Mouse (Mus musculus) lung, embryonic 15.5 days (tissue): ENCODE measurements around the gene Wdr38. TPM values are rescaled to one million over a fixed set of nuclear protein-coding genes. Genes with fewer than 3 reads are reported as not detected.

Experiments
- ATAC-seq: fragments of 200-750 bp; cut with Nextera tagmentation; 2 replicates; pipeline ENCODE4 v1.8.0; 2017; ENCODE audit warnings: moderate number of reproducible peaks, borderline replicate concordance; ENCODE audit not compliant: low FRiP score, low TSS enrichment; ENCODE audit errors: extremely low read depth
- H3K27ac ChIP-seq: fragments of 300-500 bp; sonication (generic); 2 replicates; pipeline ENCODE4 v1.5.1; 2015; ENCODE audit warnings: moderate library complexity, mild to moderate bottlenecking, inconsistent platforms
- H3K27me3 ChIP-seq: fragments of 300-500 bp; sonication (generic); 2 replicates; pipeline ENCODE4 v1.6.1; 2015; ENCODE audit warnings: inconsistent platforms
- H3K36me3 ChIP-seq: fragments of 300-500 bp; sonication (generic); 2 replicates; pipeline ENCODE4 v1.6.1; 2015; ENCODE audit warnings: inconsistent platforms
- H3K4me1 ChIP-seq: fragments of 300-500 bp; sonication (generic); 2 replicates; pipeline ENCODE4 v1.6.1; 2015; ENCODE audit warnings: inconsistent platforms
- H3K4me2 ChIP-seq: fragments of 300-500 bp; sonication (generic); 2 replicates; pipeline ENCODE4 v1.6.1; 2015; ENCODE audit warnings: inconsistent platforms, mild to moderate bottlenecking, moderate library complexity
- H3K4me3 ChIP-seq: fragments of 300-500 bp; sonication (generic); 2 replicates; pipeline ENCODE4 v1.5.1; 2015; ENCODE audit warnings: mild to moderate bottlenecking, inconsistent platforms
- H3K9ac ChIP-seq: fragments of 300-500 bp; sonication (generic); 2 replicates; pipeline ENCODE4 v1.6.1; 2015; ENCODE audit warnings: inconsistent platforms
- H3K9me3 ChIP-seq: fragments of 300-500 bp; sonication (generic); 2 replicates; pipeline ENCODE4 v1.6.1; 2016; ENCODE audit warnings: inconsistent platforms
- WGBS: fragments of 180-500 bp; shearing (Covaris S2); methylation state at CpG from one replicate; pipeline ENCODE4 v1.1.7; 2015; 5-methylcytosine and 5-hydroxymethylcytosine counted together
- polyA plus RNA-seq: library from polyadenylated mRNA; unstranded; fragments of >200 nt; fragmentation: Nextera tagmentation; extraction: Ambion mirVana; gene quantifications from 2 replicates; pipeline ENCODE4 v1.2.1, GENCODE M21; 2015

Gene Wdr38
- polyA plus RNA-seq, 1 experiment from 2014 or later: 2.1 TPM

DNA sequence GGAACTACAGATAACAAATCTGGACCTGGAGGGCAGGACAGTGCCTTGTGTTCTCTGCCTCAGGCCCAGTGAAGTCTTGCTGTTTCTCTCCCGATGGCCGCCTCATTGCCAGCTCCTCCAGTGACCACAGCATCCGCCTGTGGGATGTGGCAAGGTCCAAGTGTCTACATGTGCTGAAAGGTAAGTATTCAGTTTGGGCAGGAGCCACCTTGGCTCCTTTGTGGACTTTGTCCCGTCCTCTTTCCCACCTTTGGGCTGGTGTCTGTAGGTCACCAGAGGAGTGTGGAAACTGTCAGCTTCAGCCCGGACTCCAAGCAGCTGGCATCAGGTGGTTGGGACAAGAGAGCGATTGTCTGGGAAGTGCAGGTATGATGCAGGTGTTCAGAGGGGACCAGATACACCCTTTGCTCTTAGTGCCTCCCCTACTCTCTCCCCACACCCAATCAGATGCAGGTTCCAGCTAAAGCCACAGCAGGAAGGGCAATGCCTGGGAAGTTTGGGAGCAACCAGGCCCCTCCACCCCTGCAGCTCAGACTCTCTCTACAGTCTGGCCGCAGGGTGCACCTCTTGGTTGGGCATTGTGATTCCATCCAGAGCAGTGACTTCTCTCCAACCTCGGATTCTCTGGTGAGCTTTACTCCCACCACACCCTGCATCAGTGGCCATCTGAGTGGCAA, 2.8 kb downstream of the Wdr38 start:
- ATAC-seq: no peak
- Histone ChIP-seq H3K4me3 (no peak overlapping the region), H3K27ac (no peak overlapping the region), H3K4me2 (no peak overlapping the region), H3K9ac (no peak overlapping the region), H3K27me3 (no peaks in the 10 kb centered on the region), H3K9me3 (no peaks in the 10 kb centered on the region), H3K36me3 (peaks cover 40% of the 10 kb centered on the region), H3K4me1 (peaks cover 30% of the 10 kb centered on the region)
- WGBS: 56% methylated on average over 8 of the region's 8 CpGs

DNA sequence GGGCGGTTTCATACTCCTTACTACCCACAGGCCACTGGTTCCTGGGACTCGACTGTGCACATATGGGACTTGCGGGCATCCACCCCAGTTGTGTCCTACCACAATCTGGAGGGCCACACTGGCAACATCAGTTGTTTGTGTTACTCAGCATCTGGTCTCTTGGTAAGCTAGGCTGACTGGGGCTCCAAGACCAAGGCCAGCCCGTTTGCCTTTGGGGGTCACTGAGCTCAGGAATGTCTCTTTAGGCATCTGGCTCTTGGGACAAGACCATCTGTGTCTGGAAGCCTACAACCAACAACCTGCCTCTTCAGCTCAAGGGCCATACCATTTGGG, 3.3 kb downstream of the Wdr38 start:
- no peak overlapping the region for H3K4me2 ChIP-seq
- H3K27me3 ChIP-seq: no peaks in the 10 kb centered on the region
- peaks cover 30% of the 10 kb centered on the region for H3K4me1 ChIP-seq
- H3K9ac ChIP-seq: no peak overlapping the region
- no peak overlapping the region for H3K4me3 ChIP-seq
- no peak for ATAC-seq
- H3K36me3 ChIP-seq: peaks cover 40% of the 10 kb centered on the region
- H3K9me3 ChIP-seq: no peaks in the 10 kb centered on the region
- 77% methylated on average over 4 of the region's 4 CpGs for WGBS
- H3K27ac ChIP-seq: no peak overlapping the region

DNA sequence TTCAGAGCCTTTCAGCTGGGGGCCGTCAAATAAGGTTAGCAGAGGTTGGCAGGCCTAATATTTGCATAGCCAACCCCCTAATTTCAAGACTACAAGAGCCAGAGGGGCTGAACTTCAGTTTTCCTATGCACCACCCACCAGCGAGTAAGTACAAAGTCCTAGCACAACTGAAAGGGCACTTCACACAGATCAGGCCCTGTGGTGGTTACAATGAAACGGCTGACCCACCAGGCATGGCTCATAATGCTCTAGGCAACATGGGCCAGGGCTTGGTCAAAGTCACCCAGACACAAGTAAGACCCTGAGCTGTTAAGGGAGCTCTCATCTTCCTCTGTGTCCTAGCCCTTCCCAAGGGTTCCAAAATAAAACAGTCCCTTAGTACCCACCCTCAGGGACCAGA, 4.6 kb downstream of the Wdr38 start:
- ATAC-seq: no peak
- H3K4me1 ChIP-seq: peaks cover 42% of the 10 kb centered on the region
- H3K4me2 ChIP-seq: no peak overlapping the region
- H3K9ac ChIP-seq: no peak overlapping the region
- WGBS: 69% methylated on average over 3 of the region's 3 CpGs
- H3K36me3 ChIP-seq: peaks cover 40% of the 10 kb centered on the region
- H3K4me3 ChIP-seq: no peak overlapping the region
- H3K27me3 ChIP-seq: no peaks in the 10 kb centered on the region
- no peaks in the 10 kb centered on the region for H3K9me3 ChIP-seq
- H3K27ac ChIP-seq: no peak overlapping the region

DNA sequence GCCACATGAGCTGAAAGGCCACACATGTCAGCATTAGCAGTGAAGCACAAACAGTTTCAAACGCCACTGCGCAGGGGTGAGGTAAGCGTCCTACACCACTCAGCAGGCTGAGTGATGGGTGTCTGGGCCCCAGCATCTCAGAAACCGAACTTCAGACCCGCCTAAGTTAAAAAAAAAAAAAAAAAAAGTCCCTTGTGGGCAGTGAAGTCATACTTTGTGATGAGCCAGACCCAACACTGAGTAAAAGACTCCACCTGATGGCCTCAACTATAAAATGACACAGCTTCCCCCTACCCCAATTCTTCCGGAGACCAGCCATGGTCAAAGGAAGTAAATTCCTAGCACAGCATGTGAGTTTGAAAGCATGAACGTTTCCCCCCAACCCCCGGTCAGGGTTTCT, 5.8 kb downstream of the Wdr38 start:
- Histone ChIP-seq H3K4me2 (peak overlapping the region; percentile 64), H3K27ac (no peak overlapping the region), H3K36me3 (peaks cover 40% of the 10 kb centered on the region), H3K4me3 (peak overlapping the region; percentile 90), H3K9ac (peak overlapping the region; percentile 86), H3K4me1 (peaks cover 41% of the 10 kb centered on the region), H3K9me3 (no peaks in the 10 kb centered on the region), H3K27me3 (no peaks in the 10 kb centered on the region)
- ATAC-seq: no peak
- 43% methylated on average over 8 of the region's 8 CpGs for WGBS

DNA sequence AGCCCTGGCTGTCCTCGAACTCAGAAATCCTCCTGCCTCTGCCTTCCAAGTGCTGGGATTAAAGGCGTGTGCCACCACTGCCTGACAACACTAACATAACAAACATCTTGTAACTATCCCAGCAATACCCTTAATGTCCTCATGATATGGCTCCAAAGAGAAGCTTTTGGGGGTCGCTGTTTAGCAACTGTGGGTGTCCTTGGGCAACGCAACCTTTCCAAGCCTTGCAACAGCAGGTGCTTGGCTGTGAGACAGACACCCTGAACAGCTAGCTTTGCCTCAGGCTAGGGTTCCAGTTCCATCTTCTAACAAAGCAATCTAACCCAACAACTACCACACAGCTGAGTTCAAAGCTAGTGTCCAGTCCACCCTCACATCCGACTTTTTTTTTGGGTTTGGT, 6.2 kb downstream of the Wdr38 start:
- ATAC-seq: no peak
- Histone ChIP-seq H3K4me3 (peak overlapping the region; percentile 90), H3K9me3 (no peaks in the 10 kb centered on the region), H3K4me2 (peak overlapping the region; percentile 64), H3K4me1 (peaks cover 37% of the 10 kb centered on the region), H3K9ac (peak overlapping the region; percentile 86), H3K27me3 (no peaks in the 10 kb centered on the region), H3K27ac (no peak overlapping the region), H3K36me3 (peaks cover 40% of the 10 kb centered on the region)
- WGBS: 59% methylated on average over 5 of the region's 5 CpGs

DNA sequence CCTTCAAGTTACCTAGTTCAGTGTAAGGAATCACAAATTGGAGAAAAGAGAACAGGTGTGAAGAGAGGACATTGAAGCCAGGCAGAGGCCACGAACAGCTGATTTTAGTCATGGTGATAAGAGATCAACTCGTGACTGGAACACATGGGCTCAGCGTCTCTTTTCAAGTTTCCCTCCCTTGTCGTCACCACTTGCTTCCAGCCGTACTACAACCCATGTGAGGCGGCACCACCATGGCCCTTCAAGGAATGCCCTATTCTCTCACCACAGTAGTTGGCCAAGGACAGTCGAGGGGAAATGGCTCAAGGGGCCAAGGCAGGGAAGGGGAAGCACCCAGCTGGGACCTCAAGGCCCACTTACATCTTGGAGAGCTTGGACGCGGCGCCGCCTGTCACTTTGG, 7.1 kb downstream of the Wdr38 start:
- Histone ChIP-seq H3K9ac (peak overlapping the region; percentile 86), H3K36me3 (peaks cover 40% of the 10 kb centered on the region), H3K27ac (peak overlapping the region; percentile 90; the same call in 1 of the 2 replicates), H3K4me2 (peak overlapping the region; percentile 64), H3K27me3 (no peaks in the 10 kb centered on the region), H3K4me1 (peaks cover 46% of the 10 kb centered on the region), H3K9me3 (no peaks in the 10 kb centered on the region), H3K4me3 (peak overlapping the region; percentile 90)
- WGBS: 0% methylated on average over 11 of the region's 11 CpGs
- ATAC-seq: no peak

DNA sequence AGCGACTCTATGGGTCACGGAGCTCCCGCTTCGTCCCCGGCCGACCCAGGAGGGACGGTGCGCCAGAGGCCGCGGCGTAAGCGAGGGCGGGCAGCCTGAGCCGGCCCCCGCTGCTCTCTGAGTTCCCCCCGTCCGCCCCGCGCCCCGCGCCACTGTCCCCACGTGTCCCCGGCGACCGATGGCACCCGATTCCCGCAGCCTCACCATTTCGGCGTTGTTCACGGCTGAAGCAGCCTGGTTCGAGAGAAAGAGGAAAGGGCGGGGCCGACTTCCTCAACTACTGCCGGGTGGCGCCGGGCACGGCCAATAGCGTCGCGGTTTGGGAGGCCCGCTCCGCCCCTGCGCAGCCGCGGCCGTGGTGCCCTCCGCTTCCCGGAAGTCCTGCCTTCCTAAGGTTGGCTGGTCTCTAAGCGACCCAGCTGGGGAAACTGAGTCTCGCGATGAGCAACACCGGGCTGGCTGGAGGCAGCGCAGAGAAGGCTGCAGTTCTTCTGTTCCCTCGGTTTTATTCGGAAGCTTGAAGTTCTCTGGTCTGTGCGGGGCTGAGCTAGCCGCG, 7.7 kb downstream of the Wdr38 start, which contains the start of gene Arpc5l:
Arpc5l (plus strand) TSS at position 469 of the 556 bp plus-strand sequence.
- H3K27me3 ChIP-seq: no peaks in the 10 kb centered on the region
- H3K4me3 ChIP-seq: peak within 1 kb of the TSS; percentile 90
- H3K9me3 ChIP-seq: no peaks in the 10 kb centered on the region
- peaks cover 36% of the 10 kb centered on the region for H3K36me3 ChIP-seq
- H3K27ac ChIP-seq: peak within 1 kb of the TSS; percentile 90
- H3K4me2 ChIP-seq: peak within 1 kb of the TSS; percentile 64
- under 1% methylated on average over 58 of the region's 58 CpGs for WGBS
- peak; percentile 86 for ATAC-seq
- peaks cover 50% of the 10 kb centered on the region for H3K4me1 ChIP-seq
- H3K9ac ChIP-seq: peak within 1 kb of the TSS; percentile 86

DNA sequence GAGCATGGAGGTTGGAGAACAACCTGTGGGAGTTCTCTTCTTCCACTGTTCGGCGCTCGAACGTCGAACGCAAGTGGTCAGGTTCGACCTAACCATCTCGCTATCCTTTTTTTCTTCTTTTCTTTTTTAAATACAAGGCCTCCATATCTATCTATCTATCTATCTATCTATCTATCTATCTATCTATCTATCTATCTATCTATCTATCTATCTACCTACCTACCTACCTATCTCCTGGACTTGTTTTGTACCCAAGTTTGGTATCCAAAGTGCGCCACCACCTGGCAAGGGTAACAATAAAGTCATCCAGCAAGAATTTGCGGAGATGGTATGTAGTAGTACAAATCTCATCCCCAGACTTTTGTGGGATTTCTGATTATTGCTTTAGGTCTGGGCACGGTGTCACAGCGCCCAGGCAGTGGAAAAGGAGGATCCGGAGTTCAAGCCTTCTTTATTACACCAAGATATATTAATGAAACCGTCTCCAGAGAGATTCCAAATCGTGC, 8.4 kb downstream of the Wdr38 start, which contains the start of gene Rpl35:
Rpl35 (minus strand) TSS at position 51 of the 506 bp plus-strand sequence.
- WGBS: 10% methylated on average over 15 of the region's 15 CpGs
- no peak for ATAC-seq
- no peaks in the 10 kb centered on the region for H3K27me3 ChIP-seq
- H3K9me3 ChIP-seq: no peaks in the 10 kb centered on the region
- H3K9ac ChIP-seq: peak within 1 kb of the TSS; percentile 86
- H3K36me3 ChIP-seq: peaks cover 30% of the 10 kb centered on the region
- H3K4me2 ChIP-seq: peak within 1 kb of the TSS; percentile 64
- peaks cover 50% of the 10 kb centered on the region for H3K4me1 ChIP-seq
- H3K27ac ChIP-seq: peak within 1 kb of the TSS; percentile 90
- peak within 1 kb of the TSS; percentile 90 for H3K4me3 ChIP-seq

DNA sequence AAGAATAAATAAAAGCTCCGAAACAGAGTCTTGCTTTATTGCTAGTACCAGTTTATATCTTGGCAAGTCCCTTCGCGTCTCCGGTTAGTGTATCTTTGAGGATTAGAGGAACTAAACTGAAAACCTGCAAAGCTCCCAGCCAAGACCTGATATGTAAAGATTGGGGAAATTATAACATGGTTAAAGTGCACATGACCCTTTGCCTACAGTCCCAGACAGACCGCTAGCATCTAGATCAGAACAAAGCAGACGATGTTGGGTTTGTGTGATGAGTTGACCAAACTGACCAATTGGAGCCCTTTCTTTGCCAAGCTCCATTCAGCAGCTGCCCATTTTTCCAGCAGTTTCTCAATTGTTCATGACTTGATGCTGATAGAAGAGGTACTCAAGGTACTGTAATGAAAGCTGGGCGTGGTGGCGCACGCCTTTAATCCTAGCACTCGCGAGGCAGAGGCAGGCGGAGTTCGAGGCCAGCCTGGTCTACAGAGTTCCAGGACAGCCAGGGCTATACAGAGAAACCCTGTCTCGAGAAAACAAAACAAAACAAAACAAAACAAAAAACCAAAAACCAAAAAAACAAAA, 9.0 kb downstream of the Wdr38 start:
- peak overlapping the region; percentile 64 for H3K4me2 ChIP-seq
- no peaks in the 10 kb centered on the region for H3K9me3 ChIP-seq
- no peak for ATAC-seq
- peaks cover 24% of the 10 kb centered on the region for H3K36me3 ChIP-seq
- peaks cover 50% of the 10 kb centered on the region for H3K4me1 ChIP-seq
- 83% methylated on average over 14 of the region's 14 CpGs for WGBS
- peak overlapping the region; percentile 90 for H3K4me3 ChIP-seq
- peak overlapping the region; percentile 71 for H3K9ac ChIP-seq
- no peak overlapping the region for H3K27ac ChIP-seq
- H3K27me3 ChIP-seq: no peaks in the 10 kb centered on the region

DNA sequence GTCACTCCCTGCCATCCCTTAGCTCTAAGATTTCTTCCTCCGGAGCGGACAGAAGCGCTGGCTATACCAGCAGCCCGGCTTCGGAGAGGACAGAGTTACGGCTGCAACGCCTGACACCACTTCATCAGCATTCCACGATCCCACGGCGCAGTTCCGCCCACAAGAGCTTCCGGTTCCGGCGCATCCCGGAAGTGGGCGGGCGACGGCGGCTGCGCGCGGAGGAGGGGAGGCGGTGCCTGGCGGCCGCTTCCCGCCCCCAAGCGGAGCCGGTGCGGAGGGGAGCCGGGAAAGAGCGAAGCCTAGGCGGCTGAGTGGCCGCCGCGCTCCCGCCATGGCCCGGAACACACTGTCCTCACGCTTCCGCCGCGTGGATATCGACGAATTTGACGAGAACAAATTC, 10.6 kb downstream of the Wdr38 start:
- H3K36me3 ChIP-seq: peaks cover 12% of the 10 kb centered on the region
- no peaks in the 10 kb centered on the region for H3K9me3 ChIP-seq
- peak overlapping the region; percentile 89 for H3K9ac ChIP-seq
- peak overlapping the region; percentile 87 for H3K4me2 ChIP-seq
- H3K4me1 ChIP-seq: peaks cover 43% of the 10 kb centered on the region
- peak overlapping the region; percentile 85 for H3K4me3 ChIP-seq
- no peaks in the 10 kb centered on the region for H3K27me3 ChIP-seq
- peak overlapping the region; percentile 93 for H3K27ac ChIP-seq
- peak; percentile 89 for ATAC-seq
- under 1% methylated on average over 44 of the region's 44 CpGs for WGBS

DNA sequence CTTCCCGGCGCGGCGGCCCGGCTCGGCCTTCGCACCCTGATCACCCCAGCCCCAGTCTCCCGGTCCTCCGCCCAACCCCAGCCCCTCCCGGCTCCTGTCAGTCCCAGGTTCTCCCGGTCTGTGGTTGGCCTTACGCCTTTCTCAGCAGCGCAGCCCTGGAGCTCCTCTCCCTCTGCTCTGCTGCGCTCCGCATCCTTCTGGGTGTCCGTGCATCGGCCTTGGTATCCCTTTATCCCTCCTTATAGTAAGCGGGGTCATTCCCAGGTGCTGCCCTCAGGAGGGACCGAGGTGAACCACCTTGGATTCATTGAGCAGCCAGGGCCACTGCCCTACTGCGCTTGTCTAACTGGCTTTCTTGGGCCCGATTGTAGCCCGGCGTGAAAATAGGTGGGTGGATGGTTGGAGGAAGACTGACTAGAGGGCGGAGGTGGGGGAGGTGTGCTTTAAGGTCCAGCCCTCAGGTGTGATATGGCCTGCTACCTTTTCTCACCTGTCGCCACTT, 11.1 kb downstream of the Wdr38 start:
- ATAC-seq: peak; percentile 56
- H3K4me1 ChIP-seq: peaks cover 38% of the 10 kb centered on the region
- peak overlapping the region; percentile 89 for H3K9ac ChIP-seq
- under 1% methylated on average over 25 of the region's 25 CpGs for WGBS
- H3K27me3 ChIP-seq: no peaks in the 10 kb centered on the region
- peaks cover 12% of the 10 kb centered on the region for H3K36me3 ChIP-seq
- H3K4me3 ChIP-seq: peak overlapping the region; percentile 85
- no peaks in the 10 kb centered on the region for H3K9me3 ChIP-seq
- H3K4me2 ChIP-seq: peak overlapping the region; percentile 87
- H3K27ac ChIP-seq: peak overlapping the region; percentile 93

DNA sequence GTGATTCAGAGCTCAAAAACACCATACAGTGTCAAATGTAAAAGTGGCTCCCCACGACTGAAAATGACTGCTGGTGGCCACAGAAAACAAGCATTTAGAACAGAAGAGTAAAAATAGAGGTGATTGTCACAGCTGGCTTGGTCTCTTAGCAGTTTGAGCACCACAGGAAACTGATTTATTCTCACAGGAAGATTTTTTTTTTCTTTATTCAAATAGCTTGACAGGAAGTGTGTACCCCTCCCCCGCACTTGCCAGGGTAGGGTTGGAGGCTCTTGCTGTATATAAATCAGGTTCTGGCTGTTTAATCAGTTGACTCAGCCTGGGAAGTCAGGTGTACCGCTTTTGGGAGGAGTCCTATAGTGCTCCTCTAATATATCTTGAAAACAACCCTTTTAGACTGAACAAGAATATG, 11.7 kb downstream of the Wdr38 start:
- Histone ChIP-seq H3K9ac (peak overlapping the region; percentile 89), H3K27me3 (no peaks in the 10 kb centered on the region), H3K4me2 (peak overlapping the region; percentile 87), H3K36me3 (peaks cover 15% of the 10 kb centered on the region), H3K4me3 (peak overlapping the region; percentile 85), H3K9me3 (no peaks in the 10 kb centered on the region), H3K4me1 (peaks cover 32% of the 10 kb centered on the region), H3K27ac (peak overlapping the region; percentile 93)
- WGBS: 10% methylated on average over 3 of the region's 3 CpGs
- ATAC-seq: no peak
